Mouse (Mus musculus): ENCODE measurements around the gene Commd6. TPM values are rescaled to one million over a fixed set of nuclear protein-coding genes. Genes with fewer than 3 reads are reported as not detected.

Commd6 gene
- 10 to 100 TPM; 58.2 to 62.1 TPM for total RNA-seq (2021)
- long read RNA-seq, partial matches to known transcripts, result 0 of 8 reads
- long read RNA-seq, other reads (novel, unspliced or antisense), result 6 of 8 reads

- peak; percentile 86 to 90 for DNase-seq (ENCODE audit: low spot score in 2 of 2)
Measured at GRCm38 (mm10) chr14:101640153-101640843, at the start of gene Commd6. TSS of gene Commd6 (minus strand) at chr14:101640686.

GRCm38 (mm10) chr14:101688406-101688805 is 47.9 kb upstream of the Commd6 start:
- no peak for DNase-seq (ENCODE audit: low spot score in 2 of 2)

GRCm38 (mm10) chr14:101687696-101688095 is 47.2 kb upstream of the Commd6 start:
- no peak for DNase-seq (ENCODE audit: low spot score in 2 of 2)

- DNase-seq (ENCODE audit: low spot score in 2 of 2), result no peak
Measured at GRCm38 (mm10) chr14:101672226-101672625, 31.7 kb upstream of the Commd6 start.

GRCm38 (mm10) chr14:101668626-101669025 is 28.1 kb upstream of the Commd6 start:
- DNase-seq (ENCODE audit: low spot score in 2 of 2), result no peak

- no peak for DNase-seq (ENCODE audit: low spot score in 2 of 2)
Measured at GRCm38 (mm10) chr14:101666536-101666935, 26.1 kb upstream of the Commd6 start.

- no peak for DNase-seq (ENCODE audit: low spot score in 2 of 2)
Measured at GRCm38 (mm10) chr14:101666056-101666455, 25.6 kb upstream of the Commd6 start.

- no peak for DNase-seq (ENCODE audit: low spot score in 2 of 2)
Measured at GRCm38 (mm10) chr14:101664274-101664673, 23.8 kb upstream of the Commd6 start.

- no peak for DNase-seq (ENCODE audit: low spot score in 2 of 2)
Measured at GRCm38 (mm10) chr14:101661654-101662412, 21.3 kb upstream of the Commd6 start.

GRCm38 (mm10) chr14:101656307-101656706 is 15.8 kb upstream of the Commd6 start:
- DNase-seq (ENCODE audit: low spot score in 2 of 2), result no peak

GRCm38 (mm10) chr14:101654526-101654909 is 14.0 kb upstream of the Commd6 start:
- no peak for DNase-seq (ENCODE audit: low spot score in 2 of 2)

- peak; percentile 100 for DNase-seq (ENCODE audit: low spot score in 2 of 2)
Measured at GRCm38 (mm10) chr14:101653581-101654525, 13.4 kb upstream of the Commd6 start, which contains the start of gene Uchl3. TSS of gene Uchl3 (plus strand) at chr14:101653967.

- DNase-seq (ENCODE audit: low spot score in 2 of 2), result no peak
Measured at GRCm38 (mm10) chr14:101652571-101652970, 12.1 kb upstream of the Commd6 start.

GRCm38 (mm10) chr14:101650551-101650950 is 10.1 kb upstream of the Commd6 start:
- no peak for DNase-seq (ENCODE audit: low spot score in 2 of 2)

- no peak for DNase-seq (ENCODE audit: low spot score in 2 of 2)
Measured at GRCm38 (mm10) chr14:101644948-101645347, 4.5 kb upstream of the Commd6 start.

- DNase-seq (ENCODE audit: low spot score in 2 of 2), result no peak
Measured at GRCm38 (mm10) chr14:101637381-101637780, 3.1 kb downstream of the Commd6 start.

GRCm38 (mm10) chr14:101635765-101636164 is 4.7 kb downstream of the Commd6 start:
- no peak for DNase-seq (ENCODE audit: low spot score in 2 of 2)

GRCm38 (mm10) chr14:101630548-101630947 is 9.9 kb downstream of the Commd6 start:
- no peak for DNase-seq (ENCODE audit: low spot score in 2 of 2)

GRCm38 (mm10) chr14:101617680-101618079 is 22.8 kb downstream of the Commd6 start:
- DNase-seq (ENCODE audit: low spot score in 2 of 2), result no peak

GRCm38 (mm10) chr14:101616178-101616577 is 24.3 kb downstream of the Commd6 start:
- DNase-seq (ENCODE audit: low spot score in 2 of 2), result no peak

- no peak for DNase-seq (ENCODE audit: low spot score in 2 of 2)
Measured at GRCm38 (mm10) chr14:101613206-101613605, 27.3 kb downstream of the Commd6 start.
